ENCODE assay signal across 8 mouse cellular contexts in genomic region chr3:37687158-37687980, GRCm38 (mm10). TPM values are rescaled to one million over a fixed set of nuclear protein-coding genes. Genes with fewer than 3 reads are reported as not detected.
DNase-seq lines count a peak whose midpoint lies in the region; ATAC-seq lines count a peak whose summit lies in the region.

No protein-coding gene starts in this region.

- peak overlapping the region; percentile 53 for H3K4me2 ChIP-seq in forebrain, embryonic 16.5 days (ENCODE audit: low read length)
- H3K4me2 ChIP-seq in liver, embryonic 11.5 days, result peak overlapping the region; percentile 58

- no peaks in the 10 kb centered on the region for H3K36me3 ChIP-seq in forebrain, embryonic 16.5 days (ENCODE audit: control insufficient read depth, insufficient read depth)
- no peaks in the 10 kb centered on the region for H3K36me3 ChIP-seq in liver, embryonic 11.5 days (ENCODE audit: control insufficient read depth, insufficient read depth, low read length)

- 31% methylated on average over 28 of the region's 28 CpGs for WGBS in forebrain, embryonic 16.5 days
- WGBS in liver, embryonic 11.5 days, result 25% methylated on average over 28 of the region's 28 CpGs

- no peak; the same call in 1 of the 2 replicates for ATAC-seq in forebrain, embryonic 16.5 days
- peak; percentile 39; the same call in 1 of the 2 replicates for ATAC-seq in liver, embryonic 11.5 days (replicated peaks; ENCODE audit: low FRiP score)

- H3K9ac ChIP-seq in forebrain, embryonic 16.5 days (replicated peaks; ENCODE audit: low read depth, low read length), result peak overlapping the region; percentile 51
- H3K9ac ChIP-seq in liver, embryonic 11.5 days (ENCODE audit: low read depth, low read length), result no peak overlapping the region

- H3K4me3 ChIP-seq in forebrain, embryonic 16.5 days (replicated peaks; ENCODE audit: low read length), result peak overlapping the region; percentile 34
- peak overlapping the region; percentile 17; the same call in 1 of the 2 replicates for H3K4me3 ChIP-seq in liver, embryonic 11.5 days (ENCODE audit: low read depth, low read length)

- peaks cover 6% of the 10 kb centered on the region for H3K4me1 ChIP-seq in forebrain, embryonic 16.5 days (replicated peaks; ENCODE audit: control insufficient read depth, insufficient read depth, low read length)
- H3K4me1 ChIP-seq in liver, embryonic 11.5 days (replicated peaks; ENCODE audit: control insufficient read depth, insufficient read depth, low read length), result peaks cover 6% of the 10 kb centered on the region

- intact Hi-C loops in heart, postnatal 14 days (cut with DNase I), result no loop called here

- DNase-seq in CD4-positive, CD25-positive, alpha-beta regulatory T cell, adult 2 months (ENCODE audit: low read depth, low spot score), result peak; percentile 71
- DNase-seq in cerebellum, adult 11 months, result peak; percentile 48
- DNase-seq in heart, postnatal 14 days, result peak; percentile 68 to 69
- DNase-seq in kidney, postnatal 36 days, result peak; percentile 74 to 76
- DNase-seq in liver, embryonic 11.5 days (ENCODE audit: low spot score), result no peak
- peak; percentile 71 for DNase-seq in naive thymus-derived CD4-positive, alpha-beta T cell, adult 2 months (ENCODE audit: low read depth)
- DNase-seq in testis, postnatal 14 days (ENCODE audit: low spot score), result peak; percentile 24

- H3K27ac ChIP-seq in forebrain, embryonic 16.5 days (ENCODE audit: low read length), result no peak overlapping the region
- H3K27ac ChIP-seq in liver, embryonic 11.5 days (ENCODE audit: low read depth, low read length), result no peak overlapping the region

- H3K27me3 ChIP-seq in forebrain, embryonic 16.5 days (replicated peaks; ENCODE audit: control insufficient read depth, insufficient read depth, low read length), result no peaks in the 10 kb centered on the region
- peaks cover 24% of the 10 kb centered on the region for H3K27me3 ChIP-seq in liver, embryonic 11.5 days (replicated peaks; ENCODE audit: control insufficient read depth, insufficient read depth, low read length)

- H3K9me3 ChIP-seq in forebrain, embryonic 16.5 days (ENCODE audit: control insufficient read depth, low read length), result no peaks in the 10 kb centered on the region
- H3K9me3 ChIP-seq in liver, embryonic 11.5 days (ENCODE audit: control insufficient read depth, low read length), result no peaks in the 10 kb centered on the region

RNA-seq across cellular contexts. Expression of gene Gm5148, which starts 36.9 kb away (rescaled TPM):
- polyA plus RNA-seq in forebrain, embryonic 16.5 days (2015; fragmentation: Nextera tagmentation; extraction: Ambion mirVana), result 5.1 and 6.1 TPM in 2 replicates
- not detected for total RNA-seq in heart, postnatal 14 days (2021)
- polyA plus RNA-seq in liver, embryonic 11.5 days (2014; fragmentation: Nextera tagmentation; extraction: Ambion mirVana), result 3.7 and 4.8 TPM in 2 replicates

RNA-seq across cellular contexts. Expression of gene Spry1, which starts 47.6 kb away (rescaled TPM):
- 6.4 and 6.6 TPM in 2 replicates for polyA plus RNA-seq in forebrain, embryonic 16.5 days (2015; fragmentation: Nextera tagmentation; extraction: Ambion mirVana)
- total RNA-seq in heart, postnatal 14 days (2021), result 10 to 100 TPM; 35.3 to 43.1 TPM
- 6.2 and 8.0 TPM in 2 replicates for polyA plus RNA-seq in liver, embryonic 11.5 days (2014; fragmentation: Nextera tagmentation; extraction: Ambion mirVana)
